Mouse (Mus musculus) liver, embryonic 11.5 days (tissue): Measurements from ENCODE around the gene Evi2a. TPM values are rescaled to one million over a fixed set of nuclear protein-coding genes. Genes with fewer than 3 reads are reported as not detected.

Experiments used
- ATAC-seq: fragments of 200-750 bp; cut with Nextera tagmentation; replicated peaks from 2 replicates; pipeline ENCODE4 v1.8.0; 2017; ENCODE audit warnings: moderate number of reproducible peaks, mild to moderate bottlenecking, moderate TSS enrichment, moderate library complexity; ENCODE audit not compliant: low FRiP score
- DNase-seq: peaks from one replicate; pipeline ENCODE4 v3.0.0-alpha.2; 2017; ENCODE audit warnings: low spot score
- H3K27ac ChIP-seq: fragments of 300-500 bp; sonication (generic); 2 replicates; pipeline ENCODE4 v1.5.1; 2014; ENCODE audit warnings: mild to moderate bottlenecking, low read depth, low read length, control low read depth
- H3K27me3 ChIP-seq: fragments of 300-500 bp; sonication (generic); replicated peaks from 2 replicates; pipeline ENCODE4 v1.6.1; 2014; ENCODE audit warnings: low read length, mixed read lengths; ENCODE audit not compliant: control insufficient read depth, insufficient read depth
- H3K36me3 ChIP-seq: fragments of 300-500 bp; sonication (generic); 2 replicates; pipeline ENCODE4 v1.6.1; 2014; ENCODE audit warnings: mild to moderate bottlenecking, low read length, moderate library complexity, mixed read lengths; ENCODE audit not compliant: control insufficient read depth, insufficient read depth
- H3K4me1 ChIP-seq: fragments of 300-500 bp; sonication (generic); replicated peaks from 2 replicates; pipeline ENCODE4 v1.6.1; 2014; ENCODE audit warnings: low read length, mixed read lengths; ENCODE audit not compliant: control insufficient read depth, insufficient read depth
- H3K4me2 ChIP-seq: fragments of 300-500 bp; sonication (generic); 2 replicates; pipeline ENCODE4 v1.6.1; 2014; ENCODE audit warnings: mild to moderate bottlenecking, control low read depth, moderate library complexity
- H3K4me3 ChIP-seq: fragments of 300-500 bp; sonication (generic); 2 replicates; pipeline ENCODE4 v1.5.1; 2014; ENCODE audit warnings: low read depth, low read length, control low read depth
- H3K9ac ChIP-seq: fragments of 300-500 bp; sonication (generic); 2 replicates; pipeline ENCODE4 v1.6.1; 2014; ENCODE audit warnings: low read depth, low read length, control low read depth
- H3K9me3 ChIP-seq: fragments of 300-500 bp; sonication (generic); 2 replicates; pipeline ENCODE4 v1.6.1; 2016; ENCODE audit warnings: low read length, inconsistent platforms, mixed read lengths; ENCODE audit not compliant: control insufficient read depth
- WGBS: fragments of 180-500 bp; shearing (Covaris S2); extraction: QIAGEN DNeasy Blood & Tissue Kit; methylation state at CpG from one replicate; pipeline ENCODE4 v1.1.7; 2014; 5-methylcytosine and 5-hydroxymethylcytosine counted together
- polyA plus RNA-seq: library from polyadenylated mRNA; unstranded; fragments of >200 nt; fragmentation: Nextera tagmentation; extraction: Ambion mirVana; gene quantifications from 2 replicates; pipeline ENCODE4 v1.2.1, GENCODE M21; 2014

Evi2a gene
- polyA plus RNA-seq, 1 experiment from 2014 or later = 5.9 TPM

DNA sequence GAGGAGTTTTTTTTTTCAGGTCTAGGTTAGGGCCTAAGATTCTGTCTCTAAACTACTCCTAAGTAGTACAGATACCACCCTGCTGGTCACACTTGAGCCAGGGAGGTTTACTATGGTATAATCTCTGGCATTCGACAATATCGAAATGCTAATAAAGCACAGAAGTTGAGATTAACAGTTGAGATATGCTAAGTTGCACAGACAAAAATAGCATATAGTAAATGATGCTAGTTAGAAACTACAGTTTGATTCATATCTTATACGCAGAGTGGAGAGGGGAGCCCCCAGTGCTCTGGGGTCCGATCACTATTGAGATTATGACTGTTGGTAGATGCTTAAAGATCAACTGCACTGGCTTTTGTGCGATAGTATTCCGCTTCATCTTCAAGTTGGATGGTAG is 1.2 kb downstream of the Evi2a start:
- H3K27ac ChIP-seq = peak overlapping the region; percentile 36; the same call in 1 of the 2 replicates
- H3K4me1 ChIP-seq = peaks cover 49% of the 10 kb centered on the region
- H3K4me3 ChIP-seq = no peak overlapping the region
- DNase-seq = no peak
- H3K9me3 ChIP-seq = no peaks in the 10 kb centered on the region
- 90% methylated on average over 6 of the region's 6 CpGs for WGBS
- no peak overlapping the region for H3K9ac ChIP-seq
- no peak for ATAC-seq
- H3K27me3 ChIP-seq = no peaks in the 10 kb centered on the region
- H3K4me2 ChIP-seq = no peak overlapping the region
- peaks cover 4% of the 10 kb centered on the region; the same call in 1 of the 2 replicates for H3K36me3 ChIP-seq

DNA sequence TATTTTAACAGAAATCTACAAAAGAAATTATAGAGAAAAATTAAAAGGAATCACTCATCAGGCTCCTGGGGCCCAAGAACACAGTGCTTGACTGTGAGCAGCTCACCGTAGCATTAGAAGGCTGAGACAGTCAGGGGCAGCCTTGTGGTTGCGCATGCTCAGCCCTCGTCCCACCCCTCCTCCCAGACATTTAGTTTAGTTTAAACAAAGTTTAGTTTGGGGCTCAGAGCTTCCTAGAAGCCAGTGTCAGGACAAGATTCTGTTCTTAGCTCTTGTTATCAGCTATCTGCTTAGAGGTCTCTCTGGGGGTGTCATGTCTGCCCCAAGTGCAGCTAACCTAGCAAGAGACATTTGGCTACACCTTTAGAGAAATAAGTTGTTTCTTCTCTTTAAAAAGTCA is 1.8 kb downstream of the Evi2a start:
- peaks cover 51% of the 10 kb centered on the region for H3K4me1 ChIP-seq
- WGBS = 58% methylated on average over 3 of the region's 3 CpGs
- H3K9ac ChIP-seq = no peak overlapping the region
- H3K27ac ChIP-seq = peak overlapping the region; percentile 36
- peak overlapping the region; percentile 31 for H3K4me2 ChIP-seq
- DNase-seq (no peak), ATAC-seq (no peak)
- peaks cover 4% of the 10 kb centered on the region; the same call in 1 of the 2 replicates for H3K36me3 ChIP-seq
- H3K9me3 ChIP-seq = no peaks in the 10 kb centered on the region
- no peak overlapping the region for H3K4me3 ChIP-seq
- H3K27me3 ChIP-seq = no peaks in the 10 kb centered on the region

- H3K9me3 ChIP-seq = no peaks in the 10 kb centered on the region
- WGBS = 55% methylated on average over 5 of the region's 5 CpGs
- DNase-seq (no peak), ATAC-seq (no peak)
- peak overlapping the region; percentile 55 for H3K27ac ChIP-seq
- peaks cover 4% of the 10 kb centered on the region; the same call in 1 of the 2 replicates for H3K36me3 ChIP-seq
- H3K9ac ChIP-seq = no peak overlapping the region
- no peak overlapping the region for H3K4me3 ChIP-seq
- H3K4me2 ChIP-seq = peak overlapping the region; percentile 31; the same call in 1 of the 2 replicates
- no peaks in the 10 kb centered on the region for H3K27me3 ChIP-seq
- H3K4me1 ChIP-seq = peaks cover 43% of the 10 kb centered on the region
Observed at GRCm38 (mm10) chr11:79527739-79528384, 2.5 kb downstream of the Evi2a start.

DNA sequence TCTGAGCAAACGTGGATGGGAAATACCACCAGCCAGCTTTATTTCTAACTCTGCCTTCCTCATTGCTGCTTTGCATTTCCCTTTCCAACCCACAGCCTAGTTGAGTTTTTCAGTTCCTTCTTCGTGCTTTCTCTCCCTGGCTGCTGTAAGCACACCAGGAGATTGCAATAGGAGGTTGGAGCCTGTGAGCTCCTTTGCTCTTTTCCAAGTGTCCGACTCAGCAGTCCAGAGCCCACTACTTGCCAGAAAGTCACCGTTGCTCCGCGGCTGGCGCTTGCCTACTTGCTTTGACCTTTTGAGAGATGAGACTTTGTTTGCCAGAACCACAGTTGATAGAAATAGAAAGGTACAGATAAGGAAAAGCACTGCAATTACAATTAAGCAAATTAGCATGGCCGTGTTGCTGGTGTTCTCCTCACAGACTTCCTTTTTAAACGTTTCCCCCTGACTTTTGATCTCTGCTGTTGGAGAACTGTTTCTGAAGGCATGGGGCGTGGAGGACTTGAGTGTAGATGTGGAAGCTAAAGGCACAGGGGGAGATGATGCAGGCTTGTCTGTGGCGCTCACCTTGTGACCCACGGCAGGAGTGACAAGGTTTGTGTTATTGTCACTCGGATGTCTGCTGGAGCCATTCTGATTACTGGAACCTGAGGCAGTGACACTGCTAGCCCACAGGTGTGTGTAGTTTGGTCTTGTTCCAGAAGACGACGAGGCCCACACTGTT is 3.2 kb downstream of the Evi2a start:
- DNase-seq = no peak
- Histone ChIP-seq H3K27ac (peak overlapping the region; percentile 55), H3K9me3 (no peaks in the 10 kb centered on the region), H3K36me3 (peaks cover 4% of the 10 kb centered on the region; the same call in 1 of the 2 replicates), H3K9ac (no peak overlapping the region), H3K4me1 (peaks cover 43% of the 10 kb centered on the region), H3K4me3 (no peak overlapping the region), H3K27me3 (no peaks in the 10 kb centered on the region), H3K4me2 (peak overlapping the region; percentile 31)
- no peak for ATAC-seq
- 58% methylated on average over 15 of the region's 15 CpGs for WGBS

- no peaks in the 10 kb centered on the region for H3K27me3 ChIP-seq
- peaks cover 4% of the 10 kb centered on the region; the same call in 1 of the 2 replicates for H3K36me3 ChIP-seq
- ATAC-seq (no peak), DNase-seq (no peak)
- H3K9ac ChIP-seq = no peak overlapping the region
- H3K27ac ChIP-seq = no peak overlapping the region
- H3K4me1 ChIP-seq = peaks cover 40% of the 10 kb centered on the region
- WGBS = 90% methylated on average over 3 of the region's 3 CpGs
- H3K9me3 ChIP-seq = no peaks in the 10 kb centered on the region
- no peak overlapping the region for H3K4me3 ChIP-seq
- no peak overlapping the region for H3K4me2 ChIP-seq
Observed at GRCm38 (mm10) chr11:79526549-79526948, 3.9 kb downstream of the Evi2a start.

DNA sequence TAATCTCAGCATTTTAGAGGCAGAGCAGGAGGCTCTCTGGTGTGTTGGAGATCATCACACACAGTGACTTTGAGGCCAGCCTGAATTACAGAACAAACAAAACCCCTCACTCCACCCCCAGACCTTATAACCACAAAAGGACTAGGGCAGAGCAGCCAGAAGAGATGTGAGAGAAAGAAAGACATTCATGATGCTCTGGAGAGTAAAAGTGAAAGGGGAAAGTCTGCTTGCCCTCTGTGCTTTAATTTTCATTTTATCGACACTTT is 6.2 kb downstream of the Evi2a start:
- no peak overlapping the region for H3K9ac ChIP-seq
- no peak for ATAC-seq
- H3K4me1 ChIP-seq = peaks cover 33% of the 10 kb centered on the region
- H3K4me3 ChIP-seq = no peak overlapping the region
- WGBS = 65% methylated on average over 1 of the region's 1 CpGs
- H3K4me2 ChIP-seq = peak overlapping the region; percentile 50
- peaks cover 4% of the 10 kb centered on the region; the same call in 1 of the 2 replicates for H3K36me3 ChIP-seq
- H3K27me3 ChIP-seq = no peaks in the 10 kb centered on the region
- DNase-seq = no peak
- H3K27ac ChIP-seq = peak overlapping the region; percentile 74
- H3K9me3 ChIP-seq = no peaks in the 10 kb centered on the region

GRCm38 (mm10) chr11:79523560-79524309 is 6.7 kb downstream of the Evi2a start, which contains the start of gene Evi2b:
TSS of gene Evi2b (minus strand) at chr11:79523762.
- peak within 1 kb of the TSS; percentile 51 for H3K4me2 ChIP-seq
- no peak for DNase-seq
- peak within 1 kb of the TSS; percentile 30; the same call in 1 of the 2 replicates for H3K9ac ChIP-seq
- peak within 1 kb of the TSS; percentile 37 for H3K4me3 ChIP-seq
- peaks cover 4% of the 10 kb centered on the region; the same call in 1 of the 2 replicates for H3K36me3 ChIP-seq
- peaks cover 32% of the 10 kb centered on the region for H3K4me1 ChIP-seq
- 37% methylated on average over 10 of the region's 10 CpGs for WGBS
- H3K27me3 ChIP-seq = no peaks in the 10 kb centered on the region
- ATAC-seq = no peak
- no peaks in the 10 kb centered on the region for H3K9me3 ChIP-seq
- peak within 1 kb of the TSS; percentile 74 for H3K27ac ChIP-seq

DNA sequence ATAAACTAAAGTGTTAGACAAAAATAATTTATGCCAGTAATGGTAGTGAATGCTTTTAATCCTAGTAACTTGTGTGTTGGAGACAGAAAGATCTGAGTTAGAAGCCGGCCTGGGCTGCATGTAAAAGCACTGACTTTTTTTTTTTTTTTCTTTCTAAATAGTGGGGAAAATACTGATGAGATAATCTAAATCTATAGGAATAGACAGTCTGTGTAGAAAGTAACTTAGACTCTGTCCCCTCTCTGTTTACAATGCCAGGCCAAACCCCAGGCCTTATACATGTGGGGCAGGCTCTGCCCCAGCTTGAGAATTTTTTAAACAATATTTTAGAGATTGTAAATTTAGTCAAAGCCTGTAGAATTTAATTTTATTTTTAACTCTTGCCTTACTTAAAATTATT is 7.5 kb downstream of the Evi2a start:
- H3K4me3 ChIP-seq = peak overlapping the region; percentile 37

More for the DNA sequence above, 7.5 kb downstream of the Evi2a start:
- WGBS = 36% methylated on average over 1 of the region's 1 CpGs
- H3K4me2 ChIP-seq = peak overlapping the region; percentile 51
- no peak for ATAC-seq
- H3K9me3 ChIP-seq = no peaks in the 10 kb centered on the region
- H3K4me1 ChIP-seq = peaks cover 29% of the 10 kb centered on the region
- DNase-seq = no peak
- H3K27ac ChIP-seq = no peak overlapping the region
- 0 out of 2 replicates have a peak overlapping the region, but pooled peaks have one; percentile 20 for H3K9ac ChIP-seq
- peaks cover 4% of the 10 kb centered on the region; the same call in 1 of the 2 replicates for H3K36me3 ChIP-seq
- H3K27me3 ChIP-seq = no peaks in the 10 kb centered on the region
